Mouse (Mus musculus) heart, embryonic 15.5 days (tissue): Measurements from ENCODE around the gene Tsnaxip1. TPM values are rescaled to one million over a fixed set of nuclear protein-coding genes. Genes with fewer than 3 reads are reported as not detected.
A peak's percentile ranks its signal among the peaks of the same experiment; 100 is the strongest.

ENCODE experiments used
- ATAC-seq: fragments of 200-750 bp; cut with Nextera tagmentation; replicated peaks from 2 replicates; pipeline ENCODE4 v1.8.0; 2017; ENCODE audit warnings: low read depth, moderate TSS enrichment; ENCODE audit not compliant: insufficient number of reproducible peaks, insufficient read depth, low FRiP score
- H3K27ac ChIP-seq: fragments of 300-500 bp; sonication (generic); 2 replicates; pipeline ENCODE4 v1.5.1; 2015; ENCODE audit warnings: mild to moderate bottlenecking, inconsistent platforms
- H3K27me3 ChIP-seq: fragments of 300-500 bp; sonication (generic); 2 replicates; pipeline ENCODE4 v1.6.1; 2015; ENCODE audit warnings: inconsistent platforms
- H3K36me3 ChIP-seq: fragments of 300-500 bp; sonication (generic); 2 replicates; pipeline ENCODE4 v1.6.1; 2015; ENCODE audit warnings: mild to moderate bottlenecking, inconsistent platforms
- H3K4me1 ChIP-seq: fragments of 300-500 bp; sonication (generic); replicated peaks from 2 replicates; pipeline ENCODE4 v1.6.1; 2015; ENCODE audit warnings: inconsistent platforms
- H3K4me2 ChIP-seq: fragments of 300-500 bp; sonication (generic); 2 replicates; pipeline ENCODE4 v1.6.1; 2015; ENCODE audit warnings: inconsistent platforms, mild to moderate bottlenecking, moderate library complexity
- H3K4me3 ChIP-seq: fragments of 300-500 bp; sonication (generic); 2 replicates; pipeline ENCODE4 v1.5.1; 2015; ENCODE audit warnings: mild to moderate bottlenecking, inconsistent platforms
- H3K9ac ChIP-seq: fragments of 300-500 bp; sonication (generic); 2 replicates; pipeline ENCODE4 v1.6.1; 2015; ENCODE audit warnings: mild to moderate bottlenecking, inconsistent platforms
- H3K9me3 ChIP-seq: fragments of 300-500 bp; sonication (generic); replicated peaks from 2 replicates; pipeline ENCODE4 v1.6.1; 2016; ENCODE audit warnings: inconsistent platforms
- WGBS: fragments of 180-500 bp; shearing (Covaris S2); methylation state at CpG from one replicate; pipeline ENCODE4 v1.1.7; 2015; ENCODE audit warnings: mixed read lengths; 5-methylcytosine and 5-hydroxymethylcytosine counted together
- polyA plus RNA-seq: library from polyadenylated mRNA; unstranded; fragments of >200 nt; fragmentation: Nextera tagmentation; extraction: Ambion mirVana; gene quantifications from 2 replicates; pipeline ENCODE4 v1.2.1, GENCODE M21; 2015

Gene Tsnaxip1
- polyA plus RNA-seq = 0.06 and 0.29 TPM in 2 replicates

DNA sequence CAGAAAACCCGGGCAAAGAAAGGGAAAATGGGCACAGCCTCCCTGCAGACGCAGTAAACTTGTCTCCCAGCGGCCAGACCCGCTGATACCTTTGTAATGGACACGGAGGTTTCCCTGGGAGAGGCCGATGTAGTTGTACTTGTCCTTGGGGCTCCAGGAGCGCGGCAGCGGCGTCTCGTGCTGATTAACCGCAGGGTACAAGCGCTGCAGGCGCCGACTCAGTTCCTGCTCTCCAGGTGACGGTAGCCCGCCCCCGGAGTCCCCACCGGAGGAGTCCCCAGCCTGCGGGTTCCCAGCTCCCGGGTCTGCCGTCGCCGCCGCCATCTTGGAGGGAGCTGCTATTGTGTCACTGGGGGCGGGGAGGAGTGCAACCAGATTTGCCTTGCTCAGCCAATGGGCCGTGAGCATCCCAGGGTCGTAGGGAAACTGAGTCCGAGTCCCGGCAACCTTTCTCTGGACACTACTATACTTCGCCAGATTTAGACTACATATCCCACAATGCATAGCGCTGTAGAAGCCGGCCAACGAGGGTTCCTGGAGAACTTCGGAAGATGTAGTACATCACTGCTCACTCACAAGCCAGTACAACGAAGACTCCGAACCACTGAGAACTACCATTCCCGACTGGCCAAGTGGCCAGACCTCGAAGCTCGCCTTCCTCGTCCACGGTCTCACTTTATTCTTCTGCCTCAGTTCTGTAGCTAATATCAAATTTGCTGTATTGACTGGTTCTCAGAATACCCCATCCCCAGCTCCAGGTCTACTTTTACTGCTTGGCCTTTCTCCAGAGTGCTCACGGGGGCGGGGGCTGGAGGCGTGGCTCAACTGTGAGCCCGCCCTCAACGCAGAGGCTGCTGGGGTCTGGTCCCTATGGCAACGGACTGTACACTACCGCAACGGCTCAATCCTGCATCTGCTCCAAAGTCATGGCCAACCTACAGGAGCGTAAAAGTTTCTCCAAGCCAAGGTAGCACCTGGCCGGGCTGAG is at the start of gene Tsnaxip1, which contains the start of gene Ranbp10:
Tsnaxip1 (plus strand) TSS at position 871 of the 988 bp plus-strand sequence.
Ranbp10 (minus strand) TSS at position 490 of the 988 bp plus-strand sequence.
- Histone ChIP-seq H3K27me3 (no peaks in the 10 kb centered on the region), H3K4me1 (peaks cover 19% of the 10 kb centered on the region), H3K36me3 (peaks cover 16% of the 10 kb centered on the region), H3K9ac (peak within 1 kb of the TSS; percentile 84), H3K9me3 (no peaks in the 10 kb centered on the region), H3K4me3 (peak within 1 kb of the TSS; percentile 87), H3K27ac (peak within 1 kb of the TSS; percentile 75), H3K4me2 (peak within 1 kb of the TSS; percentile 84)
- peak; percentile 98 for ATAC-seq
- WGBS = under 1% methylated on average over 52 of the region's 52 CpGs

DNA sequence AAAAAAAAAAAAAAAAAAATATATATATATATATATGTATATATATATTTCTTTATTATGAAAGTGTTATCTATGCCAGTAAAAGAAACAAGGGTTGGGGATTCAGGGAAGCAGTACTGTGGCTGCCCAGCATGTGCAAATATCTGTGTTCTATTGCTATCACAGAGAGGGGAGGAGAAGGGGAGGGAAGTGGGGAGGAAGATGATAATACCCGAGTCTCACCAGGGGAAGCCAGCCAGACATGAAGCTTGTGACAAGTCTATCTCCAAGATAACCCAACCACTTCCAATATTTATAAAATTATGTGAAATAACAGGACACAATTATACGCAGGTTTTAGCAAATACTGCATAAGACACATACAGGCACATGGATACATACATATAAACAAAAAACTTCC is 49.7 kb upstream of the Tsnaxip1 start:
- no peak overlapping the region for H3K4me2 ChIP-seq
- no peaks in the 10 kb centered on the region for H3K27me3 ChIP-seq
- no peak for ATAC-seq
- 69% methylated on average over 2 of the region's 2 CpGs for WGBS
- H3K9ac ChIP-seq = no peak overlapping the region
- no peaks in the 10 kb centered on the region for H3K9me3 ChIP-seq
- H3K4me1 ChIP-seq = no peaks in the 10 kb centered on the region
- H3K36me3 ChIP-seq = peaks cover 68% of the 10 kb centered on the region
- no peak overlapping the region for H3K27ac ChIP-seq
- no peak overlapping the region for H3K4me3 ChIP-seq

DNA sequence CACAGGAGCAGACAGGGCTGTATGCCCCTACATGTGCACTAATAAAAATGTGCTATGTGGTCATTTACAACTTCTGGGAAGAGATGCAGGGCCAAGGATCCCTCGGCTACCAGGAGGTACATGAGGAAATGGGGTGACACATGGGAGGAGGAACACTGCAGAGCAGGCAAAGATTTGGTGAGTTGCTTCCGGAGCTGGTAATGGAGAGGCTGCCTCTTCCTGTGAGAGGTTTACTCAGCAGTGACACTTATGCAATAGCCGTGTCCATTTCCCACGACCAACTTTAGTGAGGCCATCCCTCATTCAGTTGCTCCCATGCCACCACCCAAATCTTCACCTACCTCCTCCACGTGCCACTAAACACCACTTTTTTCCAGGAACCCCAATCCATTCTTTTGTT is 47.2 kb upstream of the Tsnaxip1 start:
- no peak overlapping the region for H3K27ac ChIP-seq
- no peak overlapping the region for H3K4me3 ChIP-seq
- no peaks in the 10 kb centered on the region for H3K4me1 ChIP-seq
- no peaks in the 10 kb centered on the region for H3K9me3 ChIP-seq
- no peaks in the 10 kb centered on the region for H3K27me3 ChIP-seq
- H3K4me2 ChIP-seq = no peak overlapping the region
- no peak overlapping the region for H3K9ac ChIP-seq
- no peak for ATAC-seq
- WGBS = 90% methylated on average over 5 of the region's 5 CpGs
- H3K36me3 ChIP-seq = peaks cover 43% of the 10 kb centered on the region

DNA sequence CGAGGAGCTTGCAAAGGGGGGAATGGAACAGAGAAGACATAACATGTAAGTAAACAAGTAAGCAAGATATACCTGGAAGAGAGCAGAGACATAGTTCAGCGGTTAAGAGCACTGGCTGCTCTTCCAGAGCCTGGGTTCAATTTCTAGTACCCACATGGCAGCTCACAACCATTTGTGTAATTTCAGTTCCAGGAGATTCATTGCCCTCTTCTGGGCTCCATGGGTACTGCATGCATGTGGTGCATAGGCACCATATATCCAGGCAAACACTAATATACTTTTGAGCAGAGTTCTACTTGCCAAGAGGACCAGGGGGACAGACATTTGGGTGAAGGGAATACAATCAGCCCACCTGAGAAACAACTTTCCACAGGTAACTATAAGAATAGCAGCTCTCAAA is 39.3 kb upstream of the Tsnaxip1 start:
- H3K4me2 ChIP-seq = no peak overlapping the region
- H3K27me3 ChIP-seq = peaks cover 6% of the 10 kb centered on the region; the same call in 1 of the 2 replicates
- no peak overlapping the region for H3K4me3 ChIP-seq
- no peak overlapping the region for H3K9ac ChIP-seq
- no peaks in the 10 kb centered on the region for H3K4me1 ChIP-seq
- H3K36me3 ChIP-seq = 0 out of 2 replicates have a peak, but pooled peaks cover 10% of the 10 kb centered on the region
- WGBS = 96% methylated on average over 2 of the region's 2 CpGs
- no peak for ATAC-seq
- no peaks in the 10 kb centered on the region for H3K9me3 ChIP-seq
- H3K27ac ChIP-seq = no peak overlapping the region

DNA sequence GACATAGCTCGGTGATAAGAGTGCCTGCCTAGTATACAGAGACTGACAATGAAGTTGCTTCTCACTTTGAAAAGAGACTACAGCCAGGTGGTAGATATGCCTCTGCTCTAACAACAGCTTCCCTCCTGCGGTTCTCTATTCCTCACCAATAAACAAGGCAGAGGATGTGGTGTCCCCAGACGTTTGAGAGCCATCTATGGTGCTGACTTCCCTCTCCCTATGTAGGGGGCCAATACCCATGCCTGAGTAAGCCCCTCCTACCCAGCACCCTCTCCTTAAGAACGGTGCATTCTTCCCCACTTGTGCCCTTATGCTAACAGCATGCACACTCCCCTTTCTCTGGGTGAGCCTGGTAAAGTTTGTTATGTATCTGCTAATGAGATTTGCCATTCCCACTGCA is 38.6 kb upstream of the Tsnaxip1 start:
- H3K4me3 ChIP-seq = no peak overlapping the region
- 58% methylated on average over 4 of the region's 4 CpGs for WGBS
- H3K27ac ChIP-seq = no peak overlapping the region
- H3K9me3 ChIP-seq = no peaks in the 10 kb centered on the region
- peaks cover 6% of the 10 kb centered on the region; the same call in 1 of the 2 replicates for H3K27me3 ChIP-seq
- 0 out of 2 replicates have a peak, but pooled peaks cover 10% of the 10 kb centered on the region for H3K36me3 ChIP-seq
- no peak overlapping the region for H3K9ac ChIP-seq
- ATAC-seq = peak; percentile 53; the same call in 1 of the 2 replicates
- no peaks in the 10 kb centered on the region for H3K4me1 ChIP-seq
- H3K4me2 ChIP-seq = no peak overlapping the region

DNA sequence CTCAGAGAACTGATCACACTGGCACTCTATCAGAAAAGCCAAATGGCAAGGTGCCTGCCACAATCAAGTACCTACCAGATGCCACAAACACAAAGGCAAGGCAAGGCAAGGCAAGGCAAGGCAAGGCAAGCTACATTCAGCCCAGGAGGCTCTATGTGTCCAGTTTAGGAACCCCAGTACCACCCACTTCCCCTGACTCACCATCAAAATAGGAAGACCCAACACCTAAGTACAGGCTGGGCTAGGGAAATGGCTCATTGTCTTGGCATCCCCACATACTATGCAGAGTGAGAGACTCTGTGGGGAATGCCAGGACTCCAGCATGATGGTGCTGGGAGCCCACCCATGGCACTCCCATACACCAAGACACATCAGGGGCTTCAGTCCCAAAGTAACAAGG is 37.9 kb upstream of the Tsnaxip1 start:
- H3K27me3 ChIP-seq = peaks cover 6% of the 10 kb centered on the region; the same call in 1 of the 2 replicates
- no peak overlapping the region for H3K4me3 ChIP-seq
- no peak overlapping the region for H3K27ac ChIP-seq
- ATAC-seq = no peak
- no peaks in the 10 kb centered on the region for H3K9me3 ChIP-seq
- no peak overlapping the region for H3K4me2 ChIP-seq
- no peaks in the 10 kb centered on the region for H3K4me1 ChIP-seq
- 0 out of 2 replicates have a peak, but pooled peaks cover 10% of the 10 kb centered on the region for H3K36me3 ChIP-seq
- no peak overlapping the region for H3K9ac ChIP-seq

DNA sequence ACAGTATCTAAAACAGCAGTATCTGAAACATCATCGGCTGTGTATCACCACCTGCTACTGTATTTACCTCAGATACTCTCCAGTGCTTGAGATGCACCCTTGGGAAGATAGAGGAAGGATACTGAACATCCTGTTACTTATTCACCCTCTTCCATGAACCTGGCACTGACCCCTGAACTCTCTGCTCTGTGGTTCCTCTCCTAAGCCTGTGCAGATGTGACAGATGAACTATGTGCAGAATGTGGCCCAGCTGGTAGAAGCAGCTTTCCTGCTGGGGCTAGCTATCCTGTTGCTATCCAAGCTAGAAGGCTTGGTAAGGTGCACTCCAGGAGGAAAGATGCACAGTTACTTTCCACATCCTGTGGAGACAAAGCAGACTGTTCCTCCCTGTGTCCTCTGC is 34.2 kb upstream of the Tsnaxip1 start:
- H3K4me2 ChIP-seq = no peak overlapping the region
- no peak for ATAC-seq
- peaks cover 1% of the 10 kb centered on the region for H3K4me1 ChIP-seq
- peaks cover 19% of the 10 kb centered on the region; the same call in 1 of the 2 replicates for H3K27me3 ChIP-seq
- H3K36me3 ChIP-seq = no peaks in the 10 kb centered on the region
- H3K9me3 ChIP-seq = no peaks in the 10 kb centered on the region
- H3K27ac ChIP-seq = no peak overlapping the region
- no peak overlapping the region for H3K9ac ChIP-seq
- WGBS = 97% methylated on average over 1 of the region's 1 CpGs
- no peak overlapping the region for H3K4me3 ChIP-seq

DNA sequence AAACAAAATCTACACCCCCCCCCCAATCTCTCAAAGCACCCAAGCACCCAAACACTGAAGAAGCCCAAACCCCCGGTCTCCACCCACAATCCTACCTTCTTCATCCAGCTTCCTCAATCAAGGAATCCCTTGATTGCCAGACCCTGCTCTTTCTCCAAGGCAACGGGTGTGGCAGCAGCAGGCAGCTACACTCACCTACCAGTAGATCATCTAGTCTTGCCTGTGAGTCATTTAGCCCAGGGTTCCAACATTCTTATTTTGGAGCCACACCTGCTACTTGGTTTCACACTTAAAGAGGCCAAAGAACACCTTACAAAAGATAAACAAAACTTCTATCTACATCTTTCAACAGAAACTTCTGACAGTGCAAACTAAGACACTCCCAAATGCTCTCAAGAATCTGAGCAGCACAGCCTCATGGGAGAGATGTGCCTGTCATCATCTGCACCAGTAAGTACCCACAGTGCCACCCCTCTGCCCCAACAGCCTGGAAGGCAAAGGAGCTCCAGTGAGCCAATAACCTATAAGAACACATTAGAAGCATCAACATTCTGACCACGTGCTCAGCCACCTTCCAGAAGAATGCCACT is 33.4 kb upstream of the Tsnaxip1 start:
- no peak for ATAC-seq
- Histone ChIP-seq H3K4me1 (peaks cover 9% of the 10 kb centered on the region), H3K4me3 (no peak overlapping the region), H3K9me3 (no peaks in the 10 kb centered on the region), H3K36me3 (no peaks in the 10 kb centered on the region), H3K27ac (no peak overlapping the region), H3K27me3 (peaks cover 19% of the 10 kb centered on the region; the same call in 1 of the 2 replicates), H3K9ac (no peak overlapping the region), H3K4me2 (no peak overlapping the region)
- 82% methylated on average over 3 of the region's 3 CpGs for WGBS

DNA sequence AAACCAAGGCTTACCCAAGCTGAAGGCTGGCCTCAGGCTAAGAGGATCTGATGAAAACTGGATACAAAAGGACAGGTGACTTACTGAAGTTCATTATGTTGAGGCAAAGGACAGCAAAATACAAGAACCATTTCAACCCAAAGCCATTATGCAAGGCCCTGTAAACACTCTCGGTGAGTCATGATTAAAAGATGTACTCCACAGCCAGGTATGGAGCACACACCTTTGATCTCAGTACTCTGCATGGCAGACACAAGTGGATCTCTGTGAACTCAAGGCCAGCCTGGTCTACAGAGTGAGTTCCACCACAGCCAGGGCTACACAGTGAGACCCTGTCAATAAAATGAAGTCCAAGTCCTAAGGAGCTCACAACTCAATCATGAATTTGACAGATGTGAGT is 31.7 kb upstream of the Tsnaxip1 start:
- Histone ChIP-seq H3K4me3 (no peak overlapping the region), H3K27ac (no peak overlapping the region), H3K4me1 (peaks cover 22% of the 10 kb centered on the region), H3K27me3 (peaks cover 19% of the 10 kb centered on the region; the same call in 1 of the 2 replicates), H3K4me2 (no peak overlapping the region), H3K9me3 (no peaks in the 10 kb centered on the region), H3K9ac (no peak overlapping the region), H3K36me3 (no peaks in the 10 kb centered on the region)
- WGBS = 78% methylated on average over 1 of the region's 1 CpGs
- ATAC-seq = no peak

DNA sequence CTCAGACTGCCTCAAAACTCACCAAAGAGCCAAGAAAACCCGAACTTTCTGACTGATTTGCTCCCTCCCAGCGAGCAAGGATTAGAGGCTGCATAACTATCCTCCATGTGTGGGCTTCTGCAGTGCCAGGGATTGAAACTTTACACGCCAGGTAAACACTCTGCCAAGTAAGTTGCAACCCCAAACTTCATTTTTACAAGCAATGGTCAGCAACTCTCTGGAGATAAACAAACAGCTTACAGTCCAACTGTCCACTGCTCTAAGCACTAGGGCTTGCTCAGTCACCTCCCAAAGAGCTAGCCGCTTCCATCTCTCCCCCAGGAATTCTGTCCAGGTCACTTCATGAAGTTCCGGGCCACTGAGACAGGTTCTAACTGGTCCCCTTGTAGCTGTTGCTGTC is 29.1 kb upstream of the Tsnaxip1 start:
- no peak for ATAC-seq
- Histone ChIP-seq H3K9me3 (no peaks in the 10 kb centered on the region), H3K4me2 (no peak overlapping the region), H3K4me3 (no peak overlapping the region), H3K4me1 (peaks cover 22% of the 10 kb centered on the region), H3K27me3 (peaks cover 22% of the 10 kb centered on the region; the same call in 1 of the 2 replicates), H3K9ac (no peak overlapping the region), H3K27ac (no peak overlapping the region), H3K36me3 (no peaks in the 10 kb centered on the region)
- WGBS = 88% methylated on average over 5 of the region's 5 CpGs

DNA sequence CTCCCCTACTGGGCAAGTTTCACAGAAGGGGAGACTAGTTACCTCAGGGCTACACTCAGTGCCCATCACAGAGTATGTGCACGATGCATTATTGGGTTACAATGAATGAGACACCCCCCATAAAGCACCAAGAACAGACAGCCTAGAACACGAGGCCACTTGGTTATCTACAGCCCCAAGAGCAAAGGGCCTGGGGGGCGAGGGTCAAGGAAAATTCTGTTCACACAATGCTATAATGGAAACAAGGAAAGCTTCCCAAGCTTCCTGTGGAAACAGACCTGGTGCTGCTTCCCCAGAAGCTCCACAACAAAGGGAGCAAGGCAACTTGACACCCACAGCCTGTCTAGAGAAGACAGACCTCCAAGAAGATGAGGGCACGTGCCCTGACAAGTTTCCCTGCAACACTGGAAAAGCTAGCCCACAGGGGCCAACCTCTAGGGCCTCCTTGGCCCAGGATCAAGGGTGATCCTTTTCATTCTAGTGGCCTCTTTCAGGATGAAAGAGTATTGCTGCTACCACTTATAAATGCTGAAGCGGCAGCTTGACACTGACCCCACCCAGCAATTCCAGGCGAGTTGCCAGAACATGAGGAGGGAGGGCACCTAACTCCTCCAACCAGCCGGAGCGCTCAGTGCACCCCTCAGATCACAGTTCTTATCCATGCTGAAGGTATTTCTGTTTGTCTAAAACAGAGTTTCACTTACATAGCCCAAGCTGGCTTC is 28.3 kb upstream of the Tsnaxip1 start:
- Histone ChIP-seq H3K4me2 (peak overlapping the region; percentile 29), H3K9me3 (no peaks in the 10 kb centered on the region), H3K4me3 (no peak overlapping the region), H3K27me3 (peaks cover 22% of the 10 kb centered on the region; the same call in 1 of the 2 replicates), H3K27ac (peak overlapping the region; percentile 74), H3K4me1 (peaks cover 22% of the 10 kb centered on the region), H3K36me3 (no peaks in the 10 kb centered on the region), H3K9ac (no peak overlapping the region)
- 25% methylated on average over 8 of the region's 8 CpGs for WGBS
- ATAC-seq = peak; percentile 71
